Mouse (Mus musculus): ENCODE measurements around the gene Kcnn1. TPM values are rescaled to one million over a fixed set of nuclear protein-coding genes. Genes with fewer than 3 reads are reported as not detected.
"Not testable (repeated sequence)": the region's sequence is repeated elsewhere in the genome, so short reads cannot be mapped to it uniquely, and the experiment has no call there.

The Kcnn1 gene
- polyA plus RNA-seq, 1 experiment, result 0.99 TPM

DNA sequence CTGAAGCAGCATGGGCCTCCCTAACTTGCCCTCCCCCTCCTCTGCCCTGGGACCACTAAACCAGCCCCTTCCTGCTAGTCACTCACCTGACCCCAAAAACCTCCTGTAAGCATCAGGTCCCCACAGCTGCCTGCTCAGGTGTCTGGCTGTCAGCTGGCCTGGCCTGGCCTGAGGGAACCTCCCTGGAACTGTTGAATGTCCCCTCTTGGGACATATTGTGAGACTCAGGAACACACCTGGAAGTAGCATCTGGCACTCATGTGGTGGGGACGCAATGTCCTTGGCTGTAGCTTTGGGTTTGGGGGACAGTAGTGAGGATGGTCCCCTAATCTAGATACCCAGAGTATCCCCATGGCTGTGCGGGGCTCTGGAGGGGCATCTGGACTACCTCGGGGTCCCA is 29.0 kb downstream of the Kcnn1 start:
- TF ChIP-seq CTCF (IDR thresholded peaks at IDR 0.05; ENCODE audit: low read depth, low read length) (no peak), POLR2A (IDR thresholded peaks at IDR 0.05; ENCODE audit: borderline replicate concordance, low read depth, low read length) (no peak)
- H3K4me1 ChIP-seq (ENCODE audit: control insufficient read depth, insufficient read depth, low read length), result peaks cover 33% of the 10 kb centered on the region
- peak overlapping the region; percentile 98 for H3K27ac ChIP-seq (ENCODE audit: insufficient read depth, low read depth, low read length)
- 0 out of 2 replicates have a peak overlapping the region, but pooled peaks have one; percentile 27 for H3K4me3 ChIP-seq (ENCODE audit: insufficient read depth, low read length)

DNA sequence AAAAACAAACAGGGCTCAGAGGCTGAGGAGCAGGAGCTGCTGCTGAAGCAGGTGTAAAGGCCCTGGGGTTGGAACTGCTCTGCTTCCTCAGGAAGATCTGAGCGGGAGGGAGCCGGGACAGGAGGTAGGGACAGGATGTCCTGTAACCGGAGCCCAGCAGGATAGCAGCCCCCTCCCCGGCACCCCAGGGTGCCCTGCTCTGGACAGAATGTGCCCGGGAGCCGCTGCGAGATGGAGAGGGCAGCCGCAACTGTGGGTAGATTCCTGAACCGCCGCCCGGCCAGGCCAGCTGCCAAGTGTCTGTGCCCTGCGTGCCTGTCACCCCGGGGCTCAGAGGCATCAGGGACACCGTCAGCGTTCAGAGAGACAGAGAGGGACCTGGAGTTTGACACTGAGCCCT is 29.5 kb downstream of the Kcnn1 start:
- H3K27ac ChIP-seq (ENCODE audit: insufficient read depth, low read depth, low read length), result peak overlapping the region; percentile 98
- peak overlapping the region; percentile 27 for H3K4me3 ChIP-seq (ENCODE audit: insufficient read depth, low read length)
- H3K4me1 ChIP-seq (ENCODE audit: control insufficient read depth, insufficient read depth, low read length), result peaks cover 33% of the 10 kb centered on the region
- TF ChIP-seq CTCF (IDR thresholded peaks at IDR 0.05; ENCODE audit: low read depth, low read length), result no peak
- TF ChIP-seq POLR2A (IDR thresholded peaks at IDR 0.05; ENCODE audit: borderline replicate concordance, low read depth, low read length), result no peak

DNA sequence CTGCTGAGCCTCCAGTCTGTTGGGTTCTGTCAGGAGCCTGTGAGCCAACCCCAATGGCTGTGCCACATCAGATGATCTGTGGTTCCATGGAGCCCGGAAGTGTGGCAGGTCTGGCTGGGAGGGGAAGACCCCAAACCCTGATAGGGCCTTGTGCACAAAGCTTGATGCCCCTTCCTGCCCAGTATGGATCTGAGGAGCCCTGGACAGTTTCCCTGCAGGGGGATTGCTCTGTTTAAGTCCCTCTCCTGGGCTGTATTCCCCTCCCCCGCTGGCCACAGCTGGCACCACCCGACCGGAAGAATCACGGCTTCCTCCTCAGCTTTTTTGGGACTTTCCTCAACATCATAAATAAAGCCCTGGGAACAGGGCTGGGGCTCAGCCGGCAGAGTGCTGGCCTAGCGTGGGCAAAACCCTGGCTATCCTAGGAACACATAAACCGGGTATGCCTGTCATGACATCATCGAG is 30.0 kb downstream of the Kcnn1 start:
- Histone ChIP-seq H3K27ac (ENCODE audit: insufficient read depth, low read depth, low read length) (peak overlapping the region; percentile 98), H3K4me3 (ENCODE audit: insufficient read depth, low read length) (peak overlapping the region; percentile 27), H3K4me1 (ENCODE audit: control insufficient read depth, insufficient read depth, low read length) (peaks cover 33% of the 10 kb centered on the region)
- TF ChIP-seq CTCF (IDR thresholded peaks at IDR 0.05; ENCODE audit: low read depth, low read length), result no peak
- TF ChIP-seq POLR2A (IDR thresholded peaks at IDR 0.05; ENCODE audit: borderline replicate concordance, low read depth, low read length), result no peak; the same call in 1 of the 2 replicates

DNA sequence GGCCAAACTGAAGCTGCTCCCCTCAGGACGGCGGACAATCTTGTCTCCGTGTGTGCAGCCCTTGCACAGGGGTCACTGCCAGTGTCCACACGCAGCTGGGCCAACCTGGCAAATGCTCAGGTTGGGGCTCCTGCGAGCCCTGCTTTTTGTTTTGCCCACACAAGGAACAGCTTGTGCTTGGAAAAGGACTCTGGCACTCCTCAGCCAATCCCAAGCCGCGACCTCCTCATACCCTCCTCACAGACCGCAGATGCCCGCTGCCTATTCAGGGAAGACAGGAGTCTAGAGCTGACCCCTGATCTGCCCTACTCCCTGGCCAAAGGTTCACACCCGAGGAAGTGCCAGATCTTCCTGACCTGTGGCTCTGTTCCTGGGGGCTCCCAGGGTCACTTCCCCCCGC is 30.7 kb downstream of the Kcnn1 start:
- Histone ChIP-seq H3K27ac (ENCODE audit: insufficient read depth, low read depth, low read length) (peak overlapping the region; percentile 98), H3K4me1 (ENCODE audit: control insufficient read depth, insufficient read depth, low read length) (peaks cover 33% of the 10 kb centered on the region), H3K4me3 (ENCODE audit: insufficient read depth, low read length) (no peak overlapping the region)
- no peak for TF ChIP-seq CTCF (IDR thresholded peaks at IDR 0.05; ENCODE audit: low read depth, low read length)
- TF ChIP-seq POLR2A (IDR thresholded peaks at IDR 0.05; ENCODE audit: borderline replicate concordance, low read depth, low read length), result no peak

DNA sequence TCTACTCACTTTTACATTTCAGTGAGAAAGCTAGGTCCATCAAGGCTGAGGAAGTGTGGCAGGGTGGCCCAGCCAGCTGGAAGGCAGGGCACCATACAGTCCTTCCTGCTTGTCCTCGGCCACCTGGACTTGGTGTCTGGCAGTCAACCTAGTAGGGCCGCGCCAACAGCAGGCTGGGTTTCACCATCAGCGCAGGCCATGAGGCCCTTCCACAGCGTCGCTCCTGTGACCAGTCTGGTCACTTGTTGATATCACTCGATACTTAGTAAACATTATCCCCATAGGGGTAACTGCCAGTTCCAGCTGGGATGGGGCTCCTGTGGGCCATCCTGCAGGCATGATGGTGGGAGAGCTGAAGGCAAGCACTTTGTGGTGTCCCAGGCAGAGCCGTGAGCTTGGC is 31.5 kb downstream of the Kcnn1 start:
- TF ChIP-seq POLR2A (IDR thresholded peaks at IDR 0.05; ENCODE audit: borderline replicate concordance, low read depth, low read length), result no peak
- TF ChIP-seq CTCF (IDR thresholded peaks at IDR 0.05; ENCODE audit: low read depth, low read length), result no peak
- H3K27ac ChIP-seq (ENCODE audit: insufficient read depth, low read depth, low read length), result no peak overlapping the region

DNA sequence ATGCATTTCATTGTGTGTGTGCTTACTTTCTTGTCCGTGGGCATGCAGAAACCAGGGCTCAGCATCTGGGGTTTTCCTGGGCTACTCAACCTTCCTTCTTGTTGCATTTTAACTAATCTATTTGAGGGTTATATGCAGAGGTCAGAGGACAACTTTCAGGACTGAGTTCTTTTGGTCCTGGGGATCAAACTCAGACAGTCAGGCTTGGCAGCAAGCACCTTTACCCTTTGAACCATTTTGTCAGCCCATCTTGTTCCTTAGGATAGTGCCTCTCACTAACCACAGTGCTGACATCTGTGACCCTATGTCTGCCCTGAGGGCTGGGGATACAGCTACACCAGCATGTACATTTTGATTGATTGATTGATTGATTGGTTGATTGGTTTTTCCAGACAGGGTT is 35.3 kb downstream of the Kcnn1 start:
- no peak overlapping the region for H3K4me3 ChIP-seq (ENCODE audit: insufficient read depth, low read length)
- peaks cover 15% of the 10 kb centered on the region for H3K4me1 ChIP-seq (ENCODE audit: control insufficient read depth, insufficient read depth, low read length)
- no peak overlapping the region for H3K27ac ChIP-seq (ENCODE audit: insufficient read depth, low read depth, low read length)
- TF ChIP-seq CTCF (IDR thresholded peaks at IDR 0.05; ENCODE audit: low read depth, low read length), result no peak
- TF ChIP-seq POLR2A (IDR thresholded peaks at IDR 0.05; ENCODE audit: borderline replicate concordance, low read depth, low read length), result no peak

More for the DNA sequence above, 31.5 kb downstream of the Kcnn1 start:
- no peak overlapping the region for H3K4me3 ChIP-seq (ENCODE audit: insufficient read depth, low read length)
- peaks cover 30% of the 10 kb centered on the region for H3K4me1 ChIP-seq (ENCODE audit: control insufficient read depth, insufficient read depth, low read length)

DNA sequence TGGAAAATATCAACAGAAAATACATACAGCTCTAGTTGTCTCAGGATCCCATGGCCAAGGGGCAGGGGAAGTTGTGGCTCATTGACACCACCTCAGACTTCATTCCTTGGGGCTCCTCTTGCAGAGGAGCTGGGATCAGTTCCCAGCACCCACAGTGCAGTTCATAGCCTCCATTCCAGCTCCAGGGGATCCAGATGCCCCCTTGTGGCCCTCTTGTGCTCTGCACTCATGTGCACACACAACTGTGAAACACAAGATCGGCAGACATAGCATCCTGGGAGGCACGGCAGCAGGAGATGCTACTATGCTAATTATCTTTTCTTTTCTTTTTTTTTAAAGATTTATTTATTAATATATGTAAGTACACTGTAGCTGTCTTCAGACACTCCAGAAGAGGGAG is 36.0 kb downstream of the Kcnn1 start:
- peaks cover 8% of the 10 kb centered on the region for H3K4me1 ChIP-seq (ENCODE audit: control insufficient read depth, insufficient read depth, low read length)
- H3K4me3 ChIP-seq (ENCODE audit: insufficient read depth, low read length), result no peak overlapping the region
- no peak overlapping the region for H3K27ac ChIP-seq (ENCODE audit: insufficient read depth, low read depth, low read length)
- TF ChIP-seq POLR2A (IDR thresholded peaks at IDR 0.05; ENCODE audit: borderline replicate concordance, low read depth, low read length) (no peak), CTCF (IDR thresholded peaks at IDR 0.05; ENCODE audit: low read depth, low read length) (no peak)

DNA sequence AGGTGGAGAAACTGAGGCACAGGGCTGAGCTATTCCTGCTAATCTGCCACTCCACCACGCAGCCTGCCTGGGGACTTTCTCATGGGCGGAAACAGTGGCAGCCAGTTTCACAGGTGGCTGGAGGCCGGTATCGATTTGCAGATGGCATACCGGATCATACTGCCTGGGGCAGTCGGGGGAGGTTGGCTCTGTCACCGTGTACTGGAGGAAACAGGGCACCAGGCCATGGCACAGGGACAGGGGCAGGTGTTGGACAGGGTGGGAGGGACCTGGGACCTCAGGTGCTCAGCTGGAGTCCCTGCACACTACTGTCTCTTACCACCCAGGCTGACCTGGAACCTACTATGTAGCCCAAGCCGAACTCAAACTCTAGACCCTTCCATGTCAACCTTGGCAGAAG is 37.2 kb downstream of the Kcnn1 start:
- Histone ChIP-seq H3K4me1 (ENCODE audit: control insufficient read depth, insufficient read depth, low read length) (peaks cover 3% of the 10 kb centered on the region; the same call in 1 of the 2 replicates), H3K27ac (ENCODE audit: insufficient read depth, low read depth, low read length) (no peak overlapping the region)
- no peak for TF ChIP-seq POLR2A (IDR thresholded peaks at IDR 0.05; ENCODE audit: borderline replicate concordance, low read depth, low read length)
- no peak for TF ChIP-seq CTCF (IDR thresholded peaks at IDR 0.05; ENCODE audit: low read depth, low read length)

DNA sequence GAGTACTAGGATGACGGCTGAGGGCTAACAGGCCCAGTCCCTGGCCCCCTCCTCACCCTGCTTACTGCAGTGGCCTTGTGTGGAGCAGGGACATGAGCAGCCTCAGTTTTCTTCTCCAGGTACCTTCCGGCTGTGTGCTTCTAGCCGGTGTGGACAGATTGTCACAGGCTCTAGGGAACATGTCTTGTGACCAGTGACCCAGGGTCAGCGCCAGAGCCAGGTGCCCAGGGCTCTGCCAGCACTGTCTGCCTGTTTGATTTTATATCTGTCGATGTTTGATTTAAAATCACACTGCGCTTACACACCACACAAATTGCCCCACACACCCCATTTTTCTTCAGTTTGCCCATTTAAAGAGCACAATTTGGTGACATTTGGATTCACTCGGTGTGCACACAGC is 39.3 kb downstream of the Kcnn1 start:
- Histone ChIP-seq H3K4me1 (ENCODE audit: control insufficient read depth, insufficient read depth, low read length) (0 out of 2 replicates have a peak, but pooled peaks cover 3% of the 10 kb centered on the region), H3K27ac (ENCODE audit: insufficient read depth, low read depth, low read length) (no peak overlapping the region), H3K4me3 (ENCODE audit: insufficient read depth, low read length) (no peak overlapping the region)
- TF ChIP-seq CTCF (IDR thresholded peaks at IDR 0.05; ENCODE audit: low read depth, low read length) (no peak), POLR2A (IDR thresholded peaks at IDR 0.05; ENCODE audit: borderline replicate concordance, low read depth, low read length) (no peak)

More for the DNA sequence above, 37.2 kb downstream of the Kcnn1 start:
- H3K4me3 ChIP-seq (ENCODE audit: insufficient read depth, low read length), result no peak overlapping the region

DNA sequence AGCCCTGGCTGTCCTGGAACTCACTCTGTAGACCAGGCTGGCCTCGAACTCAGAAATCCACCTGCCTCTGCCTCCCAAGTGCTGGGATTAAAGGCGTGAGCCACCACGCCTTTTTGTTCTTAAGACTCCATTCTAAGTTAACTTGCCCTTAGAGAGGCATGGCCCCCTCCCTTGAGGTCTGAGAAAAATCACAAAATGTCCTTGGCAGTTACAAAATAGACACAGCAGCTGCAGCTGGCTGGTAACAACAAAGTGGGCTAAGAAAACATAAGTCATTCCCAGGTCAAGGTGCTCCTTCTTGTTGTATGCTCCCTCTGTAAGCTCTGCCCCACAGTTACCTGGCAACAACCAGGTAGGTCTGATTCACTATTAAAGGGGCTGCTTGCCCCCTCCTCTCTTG is 40.5 kb downstream of the Kcnn1 start:
- H3K4me3 ChIP-seq (ENCODE audit: insufficient read depth, low read length); H3K4me1 ChIP-seq (ENCODE audit: control insufficient read depth, insufficient read depth, low read length); H3K27ac ChIP-seq (ENCODE audit: insufficient read depth, low read depth, low read length): not testable (repeated sequence)

DNA sequence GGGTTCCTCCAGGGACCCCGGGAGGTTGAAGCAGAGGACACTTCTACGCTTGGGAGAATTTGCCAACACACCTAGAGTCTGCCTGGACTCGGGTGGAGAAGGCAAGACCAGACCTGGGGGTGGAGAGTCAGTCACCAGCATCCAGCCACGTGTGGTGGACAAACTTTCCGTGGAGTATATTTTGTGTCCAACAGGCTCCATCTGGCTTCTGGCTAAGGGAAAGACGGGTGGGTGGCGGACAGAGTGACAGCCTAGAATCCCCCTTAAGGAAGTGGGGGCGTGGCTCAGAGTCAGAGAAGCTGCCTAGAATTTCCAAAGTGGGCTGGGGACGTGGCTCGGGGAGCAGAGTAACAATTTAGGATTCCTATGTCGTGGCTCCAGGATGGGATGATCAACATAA is 41.1 kb downstream of the Kcnn1 start:
- TF ChIP-seq CTCF (IDR thresholded peaks at IDR 0.05; ENCODE audit: low read depth, low read length), result no peak
- no peak for TF ChIP-seq POLR2A (IDR thresholded peaks at IDR 0.05; ENCODE audit: borderline replicate concordance, low read depth, low read length)
- Histone ChIP-seq H3K4me1 (ENCODE audit: control insufficient read depth, insufficient read depth, low read length) (0 out of 2 replicates have a peak, but pooled peaks cover 3% of the 10 kb centered on the region), H3K4me3 (ENCODE audit: insufficient read depth, low read length) (no peak overlapping the region), H3K27ac (ENCODE audit: insufficient read depth, low read depth, low read length) (no peak overlapping the region)
